Mouse (Mus musculus): Measurements from ENCODE around the gene Spry1.
A peak's percentile ranks its signal among the peaks of the same experiment; 100 is the strongest.

Gene Spry1

GRCm38 (mm10) chr3:37672266-37673040, 32.7 kb downstream of the Spry1 start:
- DNase-seq (ENCODE audit: extremely low spot score) = peak; percentile 56

GRCm38 (mm10) chr3:37673513-37674261, 33.9 kb downstream of the Spry1 start:
- no peak for DNase-seq (ENCODE audit: extremely low spot score)

- DNase-seq (ENCODE audit: extremely low spot score) = no peak
Measured at GRCm38 (mm10) chr3:37675056-37675525, 35.3 kb downstream of the Spry1 start.

- DNase-seq (ENCODE audit: extremely low spot score) = no peak
Measured at GRCm38 (mm10) chr3:37676291-37676690, 36.5 kb downstream of the Spry1 start.

- no peak for DNase-seq (ENCODE audit: extremely low spot score)
Measured at GRCm38 (mm10) chr3:37686219-37686618, 46.5 kb downstream of the Spry1 start.

GRCm38 (mm10) chr3:37686751-37687150, 47.0 kb downstream of the Spry1 start:
- no peak for DNase-seq (ENCODE audit: extremely low spot score)

GRCm38 (mm10) chr3:37687158-37687980, 47.6 kb downstream of the Spry1 start:
- peak; percentile 40 for DNase-seq (ENCODE audit: extremely low spot score)

GRCm38 (mm10) chr3:37692945-37693344, 53.2 kb downstream of the Spry1 start:
- no peak for DNase-seq (ENCODE audit: extremely low spot score)

- no peak for DNase-seq (ENCODE audit: extremely low spot score)
Measured at GRCm38 (mm10) chr3:37693552-37693951, 53.8 kb downstream of the Spry1 start.

Measured in embryo, embryonic 9.5 days (tissue).